Mouse (Mus musculus) spleen, postnatal 10 days (tissue): ENCODE data around the gene Edn1.
A peak's percentile ranks its signal among the peaks of the same experiment; 100 is the strongest.

Experiments used
- DNase-seq, 2 experiments: peaks; one replicate each; pipeline ENCODE4 v3.0.0; 2021 to 2022; ENCODE audit warnings: low spot score in 2 of 2

The Edn1 gene

GRCm38 (mm10) chr13:42301161-42301721, at the start of gene Edn1:
TSS of gene Edn1 (plus strand) at chr13:42301476.
- peak; percentile 5 to 48 for DNase-seq

GRCm38 (mm10) chr13:42253821-42254220, 47.5 kb upstream of the Edn1 start:
- DNase-seq: no peak

GRCm38 (mm10) chr13:42255105-42255504, 46.2 kb upstream of the Edn1 start:
- no peak for DNase-seq

- no peak for DNase-seq
Observed at GRCm38 (mm10) chr13:42258422-42258821, 42.9 kb upstream of the Edn1 start.

GRCm38 (mm10) chr13:42260667-42261066, 40.6 kb upstream of the Edn1 start:
- no peak for DNase-seq

- no peak for DNase-seq
Observed at GRCm38 (mm10) chr13:42270051-42270450, 31.2 kb upstream of the Edn1 start.

- DNase-seq: no peak
Observed at GRCm38 (mm10) chr13:42276774-42277454, 24.4 kb upstream of the Edn1 start.

GRCm38 (mm10) chr13:42277751-42278150, 23.5 kb upstream of the Edn1 start:
- DNase-seq: no peak

GRCm38 (mm10) chr13:42285896-42286295, 15.4 kb upstream of the Edn1 start:
- no peak for DNase-seq

- DNase-seq: no peak
Observed at GRCm38 (mm10) chr13:42286768-42287167, 14.5 kb upstream of the Edn1 start.

GRCm38 (mm10) chr13:42292593-42292992, 8.7 kb upstream of the Edn1 start:
- no peak for DNase-seq

- DNase-seq: no peak
Observed at GRCm38 (mm10) chr13:42298302-42298701, 3.0 kb upstream of the Edn1 start.

- DNase-seq: no peak
Observed at GRCm38 (mm10) chr13:42298766-42299165, 2.5 kb upstream of the Edn1 start.

- DNase-seq: peak; percentile 45 to 80
Observed at GRCm38 (mm10) chr13:42300567-42300966, 709 bp upstream of the Edn1 start.

- no peak for DNase-seq
Observed at GRCm38 (mm10) chr13:42301961-42302861, 935 bp downstream of the Edn1 start.

GRCm38 (mm10) chr13:42303180-42303929, 2.1 kb downstream of the Edn1 start:
- no peak for DNase-seq

- no peak for DNase-seq
Observed at GRCm38 (mm10) chr13:42304139-42304538, 2.9 kb downstream of the Edn1 start.

GRCm38 (mm10) chr13:42306870-42307800, 5.9 kb downstream of the Edn1 start:
- DNase-seq: no peak

GRCm38 (mm10) chr13:42308368-42309103, 7.3 kb downstream of the Edn1 start:
- no peak for DNase-seq

GRCm38 (mm10) chr13:42309804-42310203, 8.5 kb downstream of the Edn1 start:
- DNase-seq: no peak
